Mouse (Mus musculus) lung, embryonic 15.5 days (tissue): ENCODE measurements around the gene Jmjd1c. TPM values are rescaled to one million over a fixed set of nuclear protein-coding genes. Genes with fewer than 3 reads are reported as not detected.
A peak's percentile ranks its signal among the peaks of the same experiment; 100 is the strongest.

ENCODE experiments used
- ATAC-seq: fragments of 200-750 bp; cut with Nextera tagmentation; 2 replicates; pipeline ENCODE4 v1.8.0; 2017; ENCODE audit warnings: moderate number of reproducible peaks, borderline replicate concordance; ENCODE audit not compliant: low FRiP score, low TSS enrichment; ENCODE audit errors: extremely low read depth
- H3K27ac ChIP-seq: fragments of 300-500 bp; sonication (generic); 2 replicates; pipeline ENCODE4 v1.5.1; 2015; ENCODE audit warnings: moderate library complexity, mild to moderate bottlenecking, inconsistent platforms
- H3K27me3 ChIP-seq: fragments of 300-500 bp; sonication (generic); 2 replicates; pipeline ENCODE4 v1.6.1; 2015; ENCODE audit warnings: inconsistent platforms
- H3K36me3 ChIP-seq: fragments of 300-500 bp; sonication (generic); 2 replicates; pipeline ENCODE4 v1.6.1; 2015; ENCODE audit warnings: inconsistent platforms
- H3K4me1 ChIP-seq: fragments of 300-500 bp; sonication (generic); 2 replicates; pipeline ENCODE4 v1.6.1; 2015; ENCODE audit warnings: inconsistent platforms
- H3K4me2 ChIP-seq: fragments of 300-500 bp; sonication (generic); 2 replicates; pipeline ENCODE4 v1.6.1; 2015; ENCODE audit warnings: inconsistent platforms, mild to moderate bottlenecking, moderate library complexity
- H3K4me3 ChIP-seq: fragments of 300-500 bp; sonication (generic); 2 replicates; pipeline ENCODE4 v1.5.1; 2015; ENCODE audit warnings: mild to moderate bottlenecking, inconsistent platforms
- H3K9ac ChIP-seq: fragments of 300-500 bp; sonication (generic); 2 replicates; pipeline ENCODE4 v1.6.1; 2015; ENCODE audit warnings: inconsistent platforms
- H3K9me3 ChIP-seq: fragments of 300-500 bp; sonication (generic); 2 replicates; pipeline ENCODE4 v1.6.1; 2016; ENCODE audit warnings: inconsistent platforms
- WGBS: fragments of 180-500 bp; shearing (Covaris S2); methylation state at CpG from one replicate; pipeline ENCODE4 v1.1.7; 2015; 5-methylcytosine and 5-hydroxymethylcytosine counted together
- polyA plus RNA-seq: library from polyadenylated mRNA; unstranded; fragments of >200 nt; fragmentation: Nextera tagmentation; extraction: Ambion mirVana; gene quantifications from 2 replicates; pipeline ENCODE4 v1.2.1, GENCODE M21; 2015

Gene Jmjd1c
- polyA plus RNA-seq, result 30.7 and 35.2 TPM in 2 replicates

DNA sequence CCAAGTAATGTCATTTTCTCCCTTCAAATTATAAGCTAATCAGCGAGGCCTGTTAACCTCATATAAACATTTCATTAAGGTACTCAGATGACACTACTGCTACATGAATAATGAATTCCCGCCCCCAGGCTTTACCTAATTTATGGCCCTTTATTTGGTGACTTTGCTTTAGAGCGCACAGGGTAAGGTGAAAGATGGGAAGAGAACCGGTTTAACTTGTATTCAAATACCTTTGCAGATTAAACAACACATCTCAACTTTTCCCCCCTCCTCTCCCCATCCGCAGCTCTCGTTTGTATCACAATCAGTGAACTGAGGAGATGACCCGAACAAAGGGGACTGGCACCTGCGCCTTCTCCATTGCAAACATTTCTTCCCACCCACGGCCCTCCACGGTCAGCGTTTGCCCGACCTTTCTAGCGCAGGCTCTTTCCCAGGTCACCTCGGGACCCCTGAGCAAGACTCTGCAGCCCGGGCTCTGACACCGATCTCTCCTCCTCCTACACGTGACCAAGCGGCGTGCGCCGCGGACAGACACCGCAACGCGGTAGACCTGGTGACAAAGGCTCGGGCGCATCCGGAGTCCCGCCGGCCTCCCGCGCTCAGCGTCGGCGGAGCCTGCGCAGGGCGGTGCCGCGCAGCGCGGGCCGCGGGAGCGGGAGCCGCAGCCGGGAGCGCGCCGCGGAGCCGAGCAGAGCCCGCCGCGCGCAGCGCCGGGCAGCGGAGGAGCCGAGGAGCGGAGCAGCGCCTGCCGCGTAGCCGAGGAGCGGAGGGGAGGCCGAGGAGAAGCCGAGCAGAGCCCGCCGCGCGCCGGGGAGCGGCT is at the start of gene Jmjd1c:
Gene Jmjd1c, plus strand, starts transcription at position 328 of the 823 bp plus-strand sequence.
- H3K27me3 ChIP-seq, result no peaks in the 10 kb centered on the region
- H3K4me1 ChIP-seq, result peaks cover 45% of the 10 kb centered on the region
- under 1% methylated on average over 59 of the region's 73 CpGs for WGBS
- peak within 1 kb of the TSS; percentile 99 for H3K27ac ChIP-seq
- H3K4me2 ChIP-seq, result peak within 1 kb of the TSS; percentile 84
- H3K4me3 ChIP-seq, result peak within 1 kb of the TSS; percentile 98
- ATAC-seq, result peak; percentile 89
- H3K36me3 ChIP-seq, result no peaks in the 10 kb centered on the region
- no peaks in the 10 kb centered on the region for H3K9me3 ChIP-seq
- peak within 1 kb of the TSS; percentile 99 for H3K9ac ChIP-seq

DNA sequence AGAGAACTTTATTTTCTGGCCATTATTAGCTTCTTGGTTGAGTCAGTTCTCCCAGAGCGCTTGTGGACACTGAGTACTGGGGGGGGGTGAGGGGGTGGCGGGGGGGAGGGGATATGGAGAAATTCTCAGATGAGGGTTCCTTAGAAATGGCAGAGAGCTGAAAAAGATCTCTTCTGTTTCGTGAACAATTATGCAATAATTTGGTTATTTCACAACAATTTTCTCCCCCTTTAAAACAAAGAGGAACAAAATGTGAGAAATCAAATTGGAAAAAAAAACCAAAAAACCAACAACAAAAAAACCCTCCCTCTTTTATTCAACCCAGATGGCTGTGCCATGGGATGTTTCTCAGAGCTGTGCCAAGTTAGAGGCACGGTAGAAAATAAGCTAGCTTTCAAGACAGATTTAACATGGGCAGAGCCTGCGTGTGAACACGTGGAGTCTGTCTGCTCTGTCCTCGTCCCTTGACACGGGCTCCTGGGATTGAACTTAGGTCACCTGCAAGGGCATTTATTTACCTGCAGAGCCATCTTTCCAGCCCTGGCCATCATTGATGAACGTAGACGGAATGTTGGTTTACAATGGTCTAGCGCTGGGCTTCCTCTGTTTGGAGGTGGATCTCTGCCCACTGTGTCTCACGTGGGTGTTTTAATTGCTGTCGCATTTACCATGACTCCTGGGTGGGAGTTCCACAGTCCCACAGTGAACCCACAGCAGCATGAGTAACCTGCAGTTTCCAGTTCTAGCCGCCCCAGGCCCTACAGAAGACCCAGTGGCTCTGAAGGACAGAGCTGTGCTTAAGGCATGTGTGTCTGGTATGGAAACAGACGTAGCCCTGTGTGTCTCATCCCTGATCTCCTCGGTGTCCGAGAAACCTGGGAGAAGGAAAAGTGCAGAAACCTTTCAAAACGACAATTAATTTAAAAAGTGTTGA is 47.9 kb upstream of the Jmjd1c start:
- WGBS, result 73% methylated on average over 18 of the region's 18 CpGs
- H3K36me3 ChIP-seq, result no peaks in the 10 kb centered on the region
- no peak overlapping the region for H3K4me2 ChIP-seq
- peaks cover 10% of the 10 kb centered on the region for H3K4me1 ChIP-seq
- H3K27me3 ChIP-seq, result no peaks in the 10 kb centered on the region
- no peaks in the 10 kb centered on the region for H3K9me3 ChIP-seq
- H3K4me3 ChIP-seq, result no peak overlapping the region
- no peak overlapping the region for H3K27ac ChIP-seq
- no peak overlapping the region for H3K9ac ChIP-seq
- ATAC-seq, result no peak

DNA sequence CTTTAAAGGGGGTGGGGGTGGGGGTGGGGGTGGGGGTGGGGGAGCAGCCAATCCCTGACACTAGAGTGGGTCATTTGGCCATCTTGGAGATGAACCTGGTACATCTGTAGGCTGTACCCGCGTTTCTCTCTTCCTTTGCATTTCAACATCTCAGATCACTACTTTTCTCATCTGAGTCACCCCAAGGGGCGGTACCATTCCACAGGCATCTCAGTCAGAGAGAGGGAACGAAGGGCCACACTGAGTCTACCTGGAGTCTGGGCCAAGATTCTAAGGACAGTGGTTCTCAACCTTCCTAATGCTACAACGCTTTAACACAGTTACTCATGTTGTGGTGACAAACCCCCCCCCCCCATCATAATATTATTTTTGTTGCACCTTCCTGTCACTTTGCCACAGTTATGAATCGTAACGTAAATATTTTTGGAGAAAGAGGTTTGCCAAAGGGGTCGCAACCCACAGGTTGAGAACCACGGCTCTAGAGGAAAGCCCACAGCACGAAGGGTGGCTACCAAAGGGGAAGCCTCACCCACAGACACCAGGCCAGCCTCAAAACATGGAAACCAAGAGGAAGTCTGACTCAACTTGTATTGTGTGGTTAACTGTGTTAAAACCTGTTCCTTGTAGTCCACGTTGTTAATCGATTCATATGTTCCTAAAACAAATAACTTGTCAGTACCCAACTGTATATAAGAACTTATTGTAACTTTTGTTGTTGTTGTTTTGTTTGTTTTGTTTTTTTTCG is 46.9 kb upstream of the Jmjd1c start:
- Histone ChIP-seq H3K4me3 (no peak overlapping the region), H3K36me3 (no peaks in the 10 kb centered on the region), H3K4me1 (peaks cover 13% of the 10 kb centered on the region), H3K4me2 (no peak overlapping the region), H3K9ac (no peak overlapping the region), H3K27ac (no peak overlapping the region), H3K9me3 (no peaks in the 10 kb centered on the region), H3K27me3 (no peaks in the 10 kb centered on the region)
- WGBS, result 86% methylated on average over 13 of the region's 13 CpGs
- ATAC-seq, result no peak

DNA sequence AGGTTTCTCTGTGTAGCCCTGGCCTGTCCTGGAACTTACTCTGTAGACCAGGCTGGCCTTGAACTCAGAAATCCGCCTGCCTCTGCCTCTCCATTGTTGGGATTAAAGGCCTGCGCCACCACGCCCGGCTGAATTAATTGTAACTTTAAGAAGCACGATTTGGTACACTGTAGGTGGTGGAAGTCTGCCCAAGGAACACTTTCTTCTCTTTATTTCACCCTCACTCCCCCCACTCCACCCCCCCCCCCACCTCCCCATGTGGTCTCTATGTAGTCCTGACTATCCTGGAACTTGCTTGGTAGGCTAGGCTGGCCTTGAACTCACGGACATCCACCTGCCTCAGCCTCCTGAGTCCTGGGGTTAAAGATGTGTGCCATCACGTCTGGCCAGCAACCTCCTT is 46.3 kb upstream of the Jmjd1c start:
- WGBS, result 92% methylated on average over 7 of the region's 7 CpGs
- no peak for ATAC-seq
- H3K4me3 ChIP-seq, result no peak overlapping the region
- H3K27ac ChIP-seq, result no peak overlapping the region
- no peak overlapping the region for H3K4me2 ChIP-seq
- no peaks in the 10 kb centered on the region for H3K36me3 ChIP-seq
- no peak overlapping the region for H3K9ac ChIP-seq
- H3K4me1 ChIP-seq, result peaks cover 13% of the 10 kb centered on the region
- no peaks in the 10 kb centered on the region for H3K9me3 ChIP-seq
- H3K27me3 ChIP-seq, result no peaks in the 10 kb centered on the region

DNA sequence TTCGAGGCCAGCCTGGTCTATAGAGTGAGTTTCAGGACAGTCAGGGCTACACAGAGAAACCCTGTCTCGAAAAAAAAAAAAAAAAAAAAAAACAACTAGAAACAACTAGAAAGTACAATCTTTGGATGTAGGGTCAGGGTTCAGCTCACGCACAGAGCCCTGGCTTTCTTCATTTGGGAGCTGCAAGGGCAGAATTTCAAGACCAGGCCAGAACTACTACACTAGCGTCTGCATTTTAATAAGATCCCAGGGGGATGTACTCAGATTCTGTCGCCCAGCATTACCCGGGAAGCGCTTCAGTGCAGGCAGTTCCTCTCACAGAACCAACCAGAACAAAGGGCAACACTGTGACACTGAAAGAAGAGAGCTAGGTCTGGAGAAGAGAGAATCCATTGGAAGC is 45.2 kb upstream of the Jmjd1c start:
- WGBS, result 79% methylated on average over 7 of the region's 7 CpGs
- no peaks in the 10 kb centered on the region for H3K36me3 ChIP-seq
- H3K4me1 ChIP-seq, result peaks cover 16% of the 10 kb centered on the region
- ATAC-seq, result no peak
- H3K4me2 ChIP-seq, result no peak overlapping the region
- no peak overlapping the region for H3K9ac ChIP-seq
- no peak overlapping the region for H3K27ac ChIP-seq
- no peaks in the 10 kb centered on the region for H3K27me3 ChIP-seq
- H3K4me3 ChIP-seq, result no peak overlapping the region
- H3K9me3 ChIP-seq, result no peaks in the 10 kb centered on the region

DNA sequence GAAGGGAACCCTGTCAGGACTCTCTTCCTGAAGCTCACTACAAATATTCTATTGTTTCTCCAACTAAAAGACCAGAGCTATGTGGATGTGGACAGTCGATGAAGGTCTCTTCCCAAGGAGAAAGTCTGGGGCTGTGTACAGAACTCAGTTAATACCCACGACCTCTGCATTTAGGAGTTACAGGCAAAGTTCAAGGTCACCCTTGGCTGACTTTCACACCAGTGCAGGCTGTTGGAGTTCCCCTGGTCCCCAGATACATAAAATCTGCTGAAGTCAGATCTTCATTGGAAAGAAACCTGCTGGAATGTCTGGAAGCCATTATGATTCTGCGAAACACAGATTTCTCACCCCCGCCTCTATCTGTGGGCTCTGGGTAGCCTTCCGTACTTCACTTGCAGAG is 44.5 kb upstream of the Jmjd1c start:
- Histone ChIP-seq H3K36me3 (no peaks in the 10 kb centered on the region), H3K4me2 (no peak overlapping the region), H3K27me3 (no peaks in the 10 kb centered on the region), H3K4me1 (peaks cover 23% of the 10 kb centered on the region), H3K9ac (no peak overlapping the region), H3K27ac (no peak overlapping the region), H3K4me3 (no peak overlapping the region), H3K9me3 (no peaks in the 10 kb centered on the region)
- WGBS, result 77% methylated on average over 5 of the region's 5 CpGs
- no peak for ATAC-seq

DNA sequence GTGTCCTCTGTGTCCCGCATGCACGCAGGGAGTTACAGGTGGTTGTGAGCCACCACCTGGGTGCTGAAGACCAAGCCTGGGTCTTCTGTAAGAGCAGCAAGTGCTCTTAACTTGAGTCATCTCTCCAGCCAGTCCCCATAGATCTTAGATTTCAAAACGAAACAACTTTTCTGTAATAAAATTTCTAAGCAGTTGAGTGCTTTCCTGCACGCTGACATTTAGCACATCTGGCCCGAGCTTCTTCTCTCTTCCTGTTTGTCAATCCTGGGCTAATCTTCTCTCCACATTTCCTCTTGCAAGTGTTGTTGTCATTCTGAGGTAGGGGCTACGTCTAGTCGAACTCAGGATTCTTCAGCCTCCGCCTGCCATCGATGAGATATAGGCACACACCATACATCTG is 43.5 kb upstream of the Jmjd1c start:
- WGBS, result 64% methylated on average over 9 of the region's 9 CpGs
- H3K4me1 ChIP-seq, result peaks cover 32% of the 10 kb centered on the region
- H3K36me3 ChIP-seq, result no peaks in the 10 kb centered on the region
- no peak overlapping the region for H3K4me2 ChIP-seq
- H3K4me3 ChIP-seq, result no peak overlapping the region
- no peak overlapping the region for H3K9ac ChIP-seq
- no peaks in the 10 kb centered on the region for H3K9me3 ChIP-seq
- ATAC-seq, result no peak
- no peaks in the 10 kb centered on the region for H3K27me3 ChIP-seq
- H3K27ac ChIP-seq, result no peak overlapping the region

DNA sequence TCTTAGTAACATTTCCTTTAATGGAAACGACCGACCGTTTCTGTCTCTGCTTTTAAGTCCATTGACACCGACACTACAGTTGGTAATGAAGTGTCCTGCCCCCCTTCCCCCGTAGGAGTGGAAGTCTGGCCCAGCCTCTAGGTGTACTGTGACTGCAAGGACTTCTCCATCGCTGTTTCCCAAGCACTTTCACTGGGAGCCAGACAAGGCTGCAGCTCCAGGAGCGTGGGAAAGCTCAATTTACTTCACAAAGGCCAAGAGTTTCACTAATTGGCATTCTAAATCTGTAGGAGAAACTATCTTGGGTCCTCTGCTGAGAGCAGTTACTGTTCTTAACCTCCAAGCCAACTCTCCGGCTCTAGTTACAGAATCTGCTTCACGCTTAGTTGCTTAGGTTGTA is 42.5 kb upstream of the Jmjd1c start:
- no peaks in the 10 kb centered on the region for H3K27me3 ChIP-seq
- H3K4me3 ChIP-seq, result no peak overlapping the region
- no peak overlapping the region for H3K4me2 ChIP-seq
- no peak overlapping the region for H3K9ac ChIP-seq
- ATAC-seq, result no peak
- no peaks in the 10 kb centered on the region for H3K36me3 ChIP-seq
- H3K4me1 ChIP-seq, result peaks cover 38% of the 10 kb centered on the region
- WGBS, result 34% methylated on average over 9 of the region's 9 CpGs
- peak overlapping the region; percentile 17; the same call in 1 of the 2 replicates for H3K27ac ChIP-seq
- H3K9me3 ChIP-seq, result no peaks in the 10 kb centered on the region

DNA sequence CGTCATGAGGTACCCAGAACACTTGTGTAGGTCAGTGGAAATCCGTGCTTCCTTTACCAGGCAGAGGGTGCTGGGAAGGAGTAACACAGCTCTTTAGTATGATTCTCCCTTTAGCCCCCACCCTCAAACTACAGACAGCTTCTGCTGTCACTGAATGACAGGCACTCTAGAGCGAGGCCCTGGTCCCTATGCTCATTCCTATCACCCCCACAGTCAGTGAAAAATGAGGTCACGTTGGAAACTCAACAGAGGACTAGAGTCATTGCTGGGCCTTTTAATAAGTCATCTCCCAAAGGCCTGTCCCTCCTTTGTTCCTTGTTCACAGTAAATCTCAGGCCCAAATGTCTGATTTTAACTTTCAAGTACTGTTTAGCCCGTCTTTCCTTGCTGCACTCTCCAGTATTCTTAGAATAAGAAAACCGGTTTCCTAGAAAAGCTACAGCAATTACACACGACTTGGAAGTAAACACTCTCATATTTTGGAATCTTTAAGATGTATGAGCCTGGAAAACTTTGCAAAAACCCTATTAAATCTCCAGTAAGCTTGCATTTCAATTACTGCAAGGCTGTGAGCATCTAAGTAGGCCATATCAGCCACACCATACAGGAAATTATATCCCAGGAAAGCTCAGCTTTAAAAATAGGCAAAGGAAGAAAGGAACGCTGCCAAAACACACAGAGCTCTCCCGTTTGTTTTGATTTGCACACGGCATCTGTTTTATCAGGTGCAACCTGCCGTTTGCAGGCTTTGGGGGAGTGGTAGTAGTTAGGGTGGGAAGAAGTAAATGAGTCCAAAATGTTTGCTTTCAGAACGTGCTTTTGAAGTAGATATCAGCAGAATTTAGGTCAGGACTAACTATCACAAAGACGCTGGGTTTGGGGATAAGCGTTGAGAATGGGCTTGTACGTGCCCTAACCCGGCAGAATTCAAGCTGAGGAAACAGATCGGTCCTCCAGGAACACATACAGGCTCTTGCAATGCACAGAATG is 39.8 kb upstream of the Jmjd1c start:
- Histone ChIP-seq H3K4me3 (no peak overlapping the region), H3K27me3 (no peaks in the 10 kb centered on the region), H3K4me1 (peaks cover 47% of the 10 kb centered on the region), H3K4me2 (peak overlapping the region; percentile 21; the same call in 1 of the 2 replicates), H3K36me3 (no peaks in the 10 kb centered on the region), H3K9me3 (no peaks in the 10 kb centered on the region), H3K27ac (peak overlapping the region; percentile 78), H3K9ac (no peak overlapping the region)
- ATAC-seq, result no peak
- WGBS, result 19% methylated on average over 17 of the region's 17 CpGs

DNA sequence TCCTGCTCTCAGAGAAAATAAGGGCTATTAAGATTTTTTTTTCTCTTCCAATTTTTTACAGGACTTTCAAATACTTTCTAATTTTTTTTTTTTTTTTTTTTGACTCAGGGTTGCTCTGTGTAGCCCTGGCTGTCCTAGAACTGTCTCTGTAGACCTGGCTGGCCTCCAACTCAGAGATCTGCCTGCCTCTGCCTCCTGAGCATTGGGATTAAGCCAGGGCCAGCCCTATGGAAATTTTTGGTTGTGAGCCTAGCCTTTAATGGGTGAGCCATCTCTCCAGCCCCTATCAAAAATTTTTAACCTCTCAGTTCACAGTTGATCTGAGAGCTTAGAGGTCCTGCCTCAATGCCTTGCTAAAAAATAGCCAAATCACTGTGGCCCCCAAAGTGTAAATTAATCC is 38.7 kb upstream of the Jmjd1c start:
- no peak overlapping the region for H3K9ac ChIP-seq
- no peak overlapping the region for H3K4me2 ChIP-seq
- H3K27me3 ChIP-seq, result no peaks in the 10 kb centered on the region
- H3K4me3 ChIP-seq, result no peak overlapping the region
- ATAC-seq, result no peak
- peak overlapping the region; percentile 78; the same call in 1 of the 2 replicates for H3K27ac ChIP-seq
- no peaks in the 10 kb centered on the region for H3K36me3 ChIP-seq
- peaks cover 57% of the 10 kb centered on the region for H3K4me1 ChIP-seq
- no peaks in the 10 kb centered on the region for H3K9me3 ChIP-seq
